Mouse (Mus musculus): ENCODE measurements around the gene Ucn. TPM values are rescaled to one million over a fixed set of nuclear protein-coding genes. Genes with fewer than 3 reads are reported as not detected.
A peak's percentile ranks its signal among the peaks of the same experiment; 100 is the strongest.

Ucn gene
- not detected in 2 replicates for polyA plus RNA-seq (2015; fragmentation: Nextera tagmentation; extraction: Ambion mirVana)

DNA sequence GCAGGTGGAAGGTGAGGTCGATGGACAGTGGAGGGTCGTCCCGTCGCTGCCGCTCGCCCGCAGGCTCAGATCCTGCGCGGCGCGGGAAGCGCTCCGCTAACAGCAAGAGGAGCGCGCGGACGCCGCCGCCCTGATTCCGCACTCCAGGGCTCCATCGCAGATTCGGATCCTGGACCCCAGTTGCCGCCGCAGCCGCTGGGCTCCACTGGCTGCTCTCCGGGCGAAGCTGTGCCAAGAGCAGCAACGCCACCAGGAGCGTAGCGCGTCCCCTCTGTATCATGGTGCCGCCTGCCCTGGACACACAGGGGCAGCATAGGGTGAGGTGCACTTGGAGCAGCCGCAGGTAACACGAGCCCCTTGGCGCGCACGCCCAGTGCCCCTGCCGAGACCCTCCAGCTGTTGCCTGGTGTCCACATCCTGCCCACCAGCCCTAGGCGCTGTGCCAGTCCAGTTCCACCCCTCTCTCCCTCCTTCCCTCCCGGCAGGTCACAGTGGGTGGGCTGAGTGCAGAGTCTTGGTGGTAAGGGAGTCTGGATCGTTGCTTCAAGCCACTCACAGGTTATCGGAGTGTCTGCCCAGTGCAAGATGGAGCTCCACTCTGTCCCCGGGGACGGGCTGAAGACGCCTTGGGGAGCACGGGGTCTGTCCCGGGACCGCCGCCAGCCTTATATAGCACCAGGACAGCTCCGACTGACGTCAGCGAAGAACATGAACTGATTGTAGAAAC lies at the start of gene Ucn:
Ucn (minus strand) TSS at position 589 of the 727 bp plus-strand sequence.
- Histone ChIP-seq H3K9ac (replicated peaks; ENCODE audit: low read depth) (no peak within 1 kb of the TSS), H3K4me1 (ENCODE audit: insufficient read depth, low read depth, low read length) (0 out of 2 replicates have a peak, but pooled peaks cover 4% of the 10 kb centered on the region), H3K9me3 (ENCODE audit: low read length) (no peaks in the 10 kb centered on the region), H3K27ac (ENCODE audit: low read length) (no peak within 1 kb of the TSS), H3K27me3 (replicated peaks; ENCODE audit: insufficient read depth, low read length) (peaks cover 42% of the 10 kb centered on the region), H3K36me3 (ENCODE audit: insufficient read depth, low read length) (no peaks in the 10 kb centered on the region; the same call in 1 of the 2 replicates), H3K4me2 (replicated peaks; ENCODE audit: low read depth, low read length) (peak within 1 kb of the TSS; percentile 22), H3K4me3 (ENCODE audit: low read depth, low read length) (peak within 1 kb of the TSS; percentile 10; the same call in 1 of the 2 replicates)
- DNase-seq (ENCODE audit: low spot score) (peak; percentile 24), ATAC-seq (peak; percentile 50; the same call in 1 of the 2 replicates)
- 1% methylated on average over 52 of the region's 52 CpGs for WGBS
- TF ChIP-seq CTCF (IDR thresholded peaks at IDR 0.05) (no peak), EP300 (IDR thresholded peaks at IDR 0.05) (no peak)

DNA sequence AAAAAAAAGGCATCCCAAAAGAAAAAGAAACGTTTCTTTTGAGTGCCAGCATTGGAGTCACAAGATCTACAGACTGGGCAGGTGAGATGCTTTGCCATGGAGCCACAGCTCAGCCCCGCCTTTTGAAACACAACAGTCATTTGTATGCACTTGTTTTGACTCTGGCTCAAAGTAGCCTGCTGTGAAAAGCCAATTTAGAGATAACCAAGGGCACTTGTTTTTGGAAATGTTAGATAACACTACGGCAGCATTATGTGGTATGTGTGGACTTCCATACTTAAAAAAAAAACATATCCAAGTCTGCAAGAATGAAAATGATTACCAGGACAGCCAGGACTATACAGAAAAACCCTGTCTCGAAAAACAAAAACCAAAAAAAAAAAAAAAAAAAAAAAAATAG lies 45.0 kb upstream of the Ucn start:
- no peak for ATAC-seq
- Histone ChIP-seq H3K27me3 (replicated peaks; ENCODE audit: insufficient read depth, low read length) (no peaks in the 10 kb centered on the region), H3K36me3 (ENCODE audit: insufficient read depth, low read length) (peaks cover 9% of the 10 kb centered on the region; the same call in 1 of the 2 replicates), H3K4me3 (ENCODE audit: low read depth, low read length) (no peak overlapping the region), H3K9ac (replicated peaks; ENCODE audit: low read depth) (no peak overlapping the region), H3K27ac (ENCODE audit: low read length) (no peak overlapping the region), H3K4me1 (ENCODE audit: insufficient read depth, low read depth, low read length) (no peaks in the 10 kb centered on the region), H3K9me3 (ENCODE audit: low read length) (no peaks in the 10 kb centered on the region), H3K4me2 (replicated peaks; ENCODE audit: low read depth, low read length) (no peak overlapping the region)
- no peak for DNase-seq (ENCODE audit: low spot score)
- 41% methylated on average over 4 of the region's 4 CpGs for WGBS
- TF ChIP-seq CTCF (IDR thresholded peaks at IDR 0.05), result no peak
- TF ChIP-seq EP300 (IDR thresholded peaks at IDR 0.05), result no peak

DNA sequence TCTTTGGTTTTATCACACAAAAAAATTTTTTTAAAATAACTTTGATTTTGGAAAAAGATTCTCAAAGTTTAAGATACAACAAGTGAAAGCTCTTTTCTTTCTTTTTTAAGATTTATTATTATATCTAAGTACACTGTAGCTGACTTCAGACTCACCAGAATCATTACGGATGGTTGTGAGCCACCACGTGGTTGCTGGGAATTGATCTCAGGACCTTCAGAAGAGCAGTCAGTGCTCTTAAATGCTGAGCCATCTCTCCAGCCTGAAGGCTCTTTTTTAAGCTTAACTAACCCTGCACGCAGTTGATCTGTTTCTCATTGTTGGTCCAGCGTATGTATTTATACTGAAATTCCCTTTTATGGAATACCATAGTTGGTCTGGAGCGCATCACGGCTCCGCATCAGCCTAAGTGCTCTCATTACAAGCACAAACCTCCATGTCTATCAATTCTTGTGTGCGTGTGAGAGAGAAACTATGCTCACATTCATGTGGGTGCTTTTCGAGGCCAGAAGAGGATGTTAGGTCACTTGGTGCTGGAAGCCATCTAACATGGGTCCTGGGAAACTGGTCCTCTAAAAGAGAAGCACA lies 42.6 kb upstream of the Ucn start:
- no peaks in the 10 kb centered on the region for H3K27me3 ChIP-seq (replicated peaks; ENCODE audit: insufficient read depth, low read length)
- no peak for ATAC-seq

DNA sequence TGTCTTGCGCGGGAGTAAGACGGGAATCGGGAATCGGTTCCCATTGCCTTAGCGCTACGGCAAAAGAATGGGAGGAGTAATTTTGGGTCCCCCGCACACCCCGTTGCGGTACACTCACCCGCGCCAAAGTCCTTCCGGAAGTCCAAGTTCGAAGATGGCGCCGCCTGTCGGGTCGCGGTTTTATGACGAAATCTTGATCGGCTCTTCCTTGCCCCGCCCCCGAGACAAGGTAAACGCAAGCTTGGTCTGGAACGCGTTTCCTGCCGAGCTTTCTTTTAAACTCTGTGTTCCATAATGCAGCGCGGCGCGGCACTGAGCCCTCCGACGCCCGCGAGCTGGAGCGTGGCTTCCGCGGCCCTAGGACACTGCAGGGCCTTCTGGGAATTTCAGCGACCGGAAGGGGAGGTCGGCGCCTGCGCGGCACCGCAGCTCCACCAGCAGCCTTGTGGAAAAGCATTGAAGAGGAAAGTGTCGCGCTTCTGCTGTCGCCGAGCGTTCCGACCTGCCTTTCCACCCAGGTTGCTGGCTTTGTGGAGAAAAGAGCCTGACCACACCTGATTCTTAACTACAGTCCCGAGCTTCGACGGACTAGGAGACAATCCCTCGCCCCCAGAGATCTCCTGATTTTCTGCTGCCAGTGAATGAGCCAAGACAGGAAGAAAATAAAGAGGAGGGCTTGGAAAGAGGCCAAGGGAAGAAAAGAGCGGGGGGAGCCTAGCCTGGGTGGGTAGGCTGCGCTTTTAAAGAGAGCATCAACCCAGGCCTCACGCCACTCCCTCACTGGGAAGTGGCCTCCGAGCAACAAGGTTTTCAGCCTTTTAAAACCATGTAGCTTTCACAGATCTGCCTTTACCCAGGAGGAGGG lies 41.4 kb upstream of the Ucn start, which contains the start of the genes Gm29609 and Gtf3c2:
Gm29609 (minus strand) TSS at position 146 of the 865 bp plus-strand sequence.
Gtf3c2 (minus strand) TSS at position 379 of the 865 bp plus-strand sequence.
- Histone ChIP-seq H3K36me3 (ENCODE audit: insufficient read depth, low read length) (no peaks in the 10 kb centered on the region), H3K9me3 (ENCODE audit: low read length) (no peaks in the 10 kb centered on the region), H3K9ac (replicated peaks; ENCODE audit: low read depth) (peak within 1 kb of the TSS; percentile 71), H3K27me3 (replicated peaks; ENCODE audit: insufficient read depth, low read length) (no peaks in the 10 kb centered on the region), H3K4me1 (ENCODE audit: insufficient read depth, low read depth, low read length) (no peaks in the 10 kb centered on the region), H3K4me2 (replicated peaks; ENCODE audit: low read depth, low read length) (peak within 1 kb of the TSS; percentile 66), H3K4me3 (ENCODE audit: low read depth, low read length) (peak within 1 kb of the TSS; percentile 80), H3K27ac (ENCODE audit: low read length) (peak within 1 kb of the TSS; percentile 98)
- ATAC-seq (peak; percentile 98), DNase-seq (ENCODE audit: low spot score) (peak; percentile 98)
- under 1% methylated on average over 59 of the region's 59 CpGs for WGBS
- TF ChIP-seq EP300 (IDR thresholded peaks at IDR 0.05), result peak; percentile 49
- peak; percentile 31; the same call in 1 of the 2 replicates for TF ChIP-seq CTCF (IDR thresholded peaks at IDR 0.05)

More for the DNA sequence above, 42.6 kb upstream of the Ucn start:
- TF ChIP-seq EP300 (IDR thresholded peaks at IDR 0.05), result no peak
- TF ChIP-seq CTCF (IDR thresholded peaks at IDR 0.05), result no peak
- Histone ChIP-seq H3K9me3 (ENCODE audit: low read length) (no peaks in the 10 kb centered on the region), H3K36me3 (ENCODE audit: insufficient read depth, low read length) (no peaks in the 10 kb centered on the region), H3K9ac (replicated peaks; ENCODE audit: low read depth) (no peak overlapping the region), H3K4me3 (ENCODE audit: low read depth, low read length) (no peak overlapping the region), H3K27ac (ENCODE audit: low read length) (no peak overlapping the region), H3K4me2 (replicated peaks; ENCODE audit: low read depth, low read length) (no peak overlapping the region), H3K4me1 (ENCODE audit: insufficient read depth, low read depth, low read length) (no peaks in the 10 kb centered on the region)
- WGBS, result 92% methylated on average over 9 of the region's 9 CpGs
- DNase-seq (ENCODE audit: low spot score), result no peak

DNA sequence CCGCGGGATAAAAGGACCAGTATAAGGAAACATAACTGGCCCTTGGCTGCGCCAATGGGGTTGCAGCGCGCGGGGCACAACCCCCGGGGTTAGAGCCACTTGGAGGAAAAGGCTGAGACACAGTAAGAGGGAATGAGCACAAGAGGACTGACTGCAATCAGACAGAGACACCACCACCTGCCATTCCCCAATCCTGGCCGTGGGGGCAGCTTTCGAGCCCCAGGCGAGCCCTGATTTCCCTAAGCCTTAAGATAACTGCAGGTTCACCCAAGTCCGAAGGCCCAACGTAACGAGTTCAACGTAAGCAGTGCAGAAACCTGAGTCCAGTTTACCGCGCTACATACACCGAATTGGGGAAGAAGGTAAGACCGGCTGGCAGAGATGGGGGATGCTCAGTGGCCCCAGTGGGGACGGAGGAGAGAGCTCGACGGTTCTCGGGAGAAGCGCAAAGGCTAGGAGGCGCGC lies 40.7 kb upstream of the Ucn start:
- TF ChIP-seq EP300 (IDR thresholded peaks at IDR 0.05), result no peak
- no peak for TF ChIP-seq CTCF (IDR thresholded peaks at IDR 0.05)
- no peaks in the 10 kb centered on the region for H3K27me3 ChIP-seq (replicated peaks; ENCODE audit: insufficient read depth, low read length)
- under 1% methylated on average over 25 of the region's 25 CpGs for WGBS
- peak overlapping the region; percentile 98 for H3K27ac ChIP-seq (ENCODE audit: low read length)
- H3K4me2 ChIP-seq (replicated peaks; ENCODE audit: low read depth, low read length), result peak overlapping the region; percentile 66
- ATAC-seq (peak; percentile 42), DNase-seq (ENCODE audit: low spot score) (peak; percentile 43)
- H3K4me3 ChIP-seq (ENCODE audit: low read depth, low read length), result peak overlapping the region; percentile 80
- no peaks in the 10 kb centered on the region for H3K9me3 ChIP-seq (ENCODE audit: low read length)
- H3K36me3 ChIP-seq (ENCODE audit: insufficient read depth, low read length), result no peaks in the 10 kb centered on the region
- H3K4me1 ChIP-seq (ENCODE audit: insufficient read depth, low read depth, low read length), result no peaks in the 10 kb centered on the region
- peak overlapping the region; percentile 71 for H3K9ac ChIP-seq (replicated peaks; ENCODE audit: low read depth)
